Mouse (Mus musculus) induced T-regulatory cell, adult 2 months (primary cell): ENCODE data around the gene D430041D05Rik.

Experiments
- DNase-seq: peaks from one replicate; pipeline ENCODE4 v3.0.0-alpha.2; 2012; ENCODE audit warnings: low read depth

The D430041D05Rik gene

DNA sequence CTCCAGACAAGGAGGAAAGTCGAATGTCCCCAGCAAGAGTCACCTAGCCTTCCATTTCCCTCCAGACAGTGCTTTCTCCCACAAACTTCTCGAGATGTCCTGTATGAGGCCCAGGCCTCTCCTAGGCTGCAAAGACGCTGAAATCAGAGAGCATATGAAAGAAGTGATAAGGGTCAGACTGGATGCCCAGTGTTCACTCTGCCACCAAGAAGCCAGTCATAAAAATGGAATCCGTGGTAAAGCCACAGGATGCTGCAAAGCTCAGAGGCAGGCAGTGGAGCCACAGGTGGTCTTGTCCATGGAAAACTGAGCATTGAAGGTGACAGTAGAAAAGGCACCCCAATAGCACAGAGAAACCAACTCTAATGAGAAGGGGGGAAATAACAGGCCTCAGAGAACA, 2.9 kb downstream of the D430041D05Rik start:
- no peak for DNase-seq

DNA sequence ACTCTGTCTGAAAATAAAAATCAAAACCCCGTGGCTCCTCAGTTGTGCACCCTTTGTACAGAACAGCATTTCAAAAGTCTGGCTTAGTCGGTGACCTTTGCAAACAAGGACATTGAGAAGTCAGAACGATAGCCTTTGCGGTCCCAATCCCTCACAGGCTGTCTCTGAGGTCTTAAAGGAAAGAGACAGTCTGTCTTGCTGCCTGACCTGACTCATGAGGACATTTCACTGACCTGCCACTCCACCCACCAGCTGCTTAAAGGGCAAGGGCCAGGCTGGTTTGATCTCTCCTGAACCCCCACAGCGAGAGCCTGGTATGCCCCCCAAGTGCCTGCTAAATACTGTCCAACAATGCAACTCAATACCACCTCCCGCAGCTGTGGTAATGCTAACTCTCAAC, 6.8 kb downstream of the D430041D05Rik start:
- DNase-seq, result no peak

DNA sequence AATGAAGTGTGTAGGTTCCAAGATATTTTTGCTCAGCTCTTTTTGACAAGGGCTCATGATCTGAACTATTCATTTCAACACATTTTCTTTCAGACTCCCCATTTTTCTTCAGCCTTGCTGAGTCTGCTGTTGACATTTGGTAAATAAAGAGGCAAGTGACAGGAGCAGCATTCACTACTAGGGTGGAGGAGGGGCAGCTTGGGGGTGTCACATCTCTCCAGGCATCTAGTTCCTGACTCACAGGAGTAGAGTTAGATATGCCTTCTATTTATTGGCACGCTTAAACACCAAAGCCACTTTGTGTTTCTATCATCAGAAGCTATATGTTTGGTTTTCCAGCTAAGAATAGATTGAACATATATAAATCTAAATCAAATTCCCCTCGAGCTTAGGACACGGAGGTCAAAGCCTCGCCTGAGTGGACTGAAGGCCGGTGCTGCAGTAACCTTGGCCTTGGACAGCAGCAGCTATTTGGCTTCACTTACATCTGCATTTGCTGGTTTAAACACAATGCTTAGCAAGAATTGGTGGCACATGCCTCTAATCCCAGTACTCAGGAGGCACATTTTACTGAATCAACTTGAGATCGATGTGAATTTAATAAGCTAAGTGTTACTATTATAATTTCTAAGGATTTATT, 12.0 kb downstream of the D430041D05Rik start:
- no peak for DNase-seq

DNA sequence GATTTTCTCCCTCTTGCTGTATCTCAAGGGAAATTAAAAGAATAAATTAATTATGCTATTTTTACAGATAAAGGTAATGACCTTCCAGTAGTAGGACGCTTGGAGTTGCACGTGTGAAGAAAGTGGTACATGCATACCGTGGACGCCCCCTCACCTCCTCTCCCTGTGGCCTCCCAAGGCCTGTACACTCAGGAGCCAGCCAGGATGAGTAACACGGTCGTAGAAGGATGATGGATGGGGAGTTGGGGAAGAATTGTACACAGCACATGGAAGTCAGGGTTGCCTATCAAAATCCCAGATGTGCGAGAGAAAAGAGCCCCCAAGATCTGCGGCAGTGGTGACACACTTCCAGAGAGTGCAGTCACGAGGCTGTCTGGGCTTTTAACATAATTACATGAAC, 14.9 kb downstream of the D430041D05Rik start:
- no peak for DNase-seq

DNA sequence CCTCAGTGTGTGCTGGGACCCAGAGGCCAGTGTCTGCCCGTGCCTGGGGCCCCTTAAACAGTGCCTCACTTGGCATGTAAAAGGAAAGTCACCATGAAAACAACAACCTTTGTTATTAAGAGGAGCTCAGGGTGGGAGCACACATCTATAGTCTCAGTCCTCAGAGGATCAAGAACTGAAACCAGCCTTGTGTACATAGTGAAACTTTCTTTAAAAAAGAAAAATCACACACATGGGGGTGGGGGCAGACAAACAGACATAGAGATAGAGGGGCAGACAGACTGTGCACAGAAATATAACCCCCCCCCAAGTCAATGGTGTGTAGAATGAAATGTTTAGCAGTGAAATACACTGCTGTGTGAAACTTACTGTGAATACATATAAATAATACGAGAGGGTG, 16.0 kb downstream of the D430041D05Rik start:
- no peak for DNase-seq

DNA sequence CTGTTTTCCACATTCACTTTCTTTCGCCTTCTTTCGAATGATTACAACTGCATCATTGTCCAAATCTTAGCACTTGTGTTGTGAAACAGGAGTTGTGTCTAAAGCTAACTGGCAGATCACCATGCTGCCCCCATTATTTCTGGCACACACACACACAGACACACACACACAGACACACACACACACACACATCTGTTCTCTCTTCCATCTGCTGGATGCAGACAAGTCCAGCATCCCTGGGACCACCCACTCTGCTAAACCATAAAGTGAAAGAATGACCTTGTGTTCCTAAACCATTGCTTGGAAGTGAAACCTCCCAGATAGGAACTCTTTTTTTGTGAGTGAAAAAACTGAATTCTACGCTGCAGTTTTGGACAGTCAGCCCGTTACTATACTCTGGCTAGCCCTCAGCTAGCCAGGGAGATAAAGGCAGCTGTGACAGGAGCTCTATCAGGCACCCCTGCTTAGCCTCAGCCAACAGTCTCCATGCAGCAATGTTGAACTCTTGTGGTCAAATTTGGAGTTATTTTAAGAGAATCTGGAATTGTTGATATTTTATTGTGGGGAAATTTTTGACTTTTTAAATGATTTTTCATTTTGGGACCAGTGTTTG, 18.0 kb downstream of the D430041D05Rik start:
- DNase-seq, result no peak

DNA sequence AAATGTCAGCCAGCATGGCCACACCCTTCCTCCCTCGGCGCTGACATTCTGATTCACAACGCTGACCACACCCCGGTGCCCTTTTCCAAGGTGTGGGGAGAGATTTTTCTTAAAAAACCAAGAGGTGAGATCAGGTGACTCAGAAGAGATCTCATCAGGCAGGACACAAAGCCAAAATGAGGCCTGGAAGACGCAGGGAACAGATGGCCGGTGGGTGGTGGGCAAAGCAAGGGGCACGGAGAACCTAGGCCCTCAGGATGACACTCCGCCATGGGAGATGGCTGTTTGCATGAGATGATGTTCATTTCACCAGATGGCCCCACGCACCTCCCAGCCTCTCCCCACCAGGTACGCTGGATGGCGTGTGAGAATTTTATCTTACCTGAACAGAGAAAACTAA, 21.6 kb downstream of the D430041D05Rik start:
- no peak for DNase-seq

DNA sequence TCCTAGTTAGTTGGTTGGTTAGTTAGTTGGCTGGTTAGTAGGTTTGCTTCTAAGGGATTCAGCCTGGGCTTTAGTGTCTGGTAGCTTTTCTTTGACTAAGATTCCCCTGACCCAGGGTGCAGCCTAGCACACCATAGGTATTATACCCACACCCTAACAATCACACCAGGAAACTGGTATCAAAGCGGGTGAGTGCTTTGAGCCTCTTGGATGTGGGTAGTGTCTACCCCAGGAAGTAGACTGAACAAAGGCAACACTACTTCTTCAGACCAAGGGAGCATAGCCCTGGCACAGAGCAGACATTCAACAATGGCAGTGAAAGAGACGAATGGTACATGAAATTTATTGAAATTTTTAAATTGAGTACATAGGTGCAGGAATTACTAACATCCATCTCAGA, 24.9 kb downstream of the D430041D05Rik start:
- DNase-seq, result no peak

DNA sequence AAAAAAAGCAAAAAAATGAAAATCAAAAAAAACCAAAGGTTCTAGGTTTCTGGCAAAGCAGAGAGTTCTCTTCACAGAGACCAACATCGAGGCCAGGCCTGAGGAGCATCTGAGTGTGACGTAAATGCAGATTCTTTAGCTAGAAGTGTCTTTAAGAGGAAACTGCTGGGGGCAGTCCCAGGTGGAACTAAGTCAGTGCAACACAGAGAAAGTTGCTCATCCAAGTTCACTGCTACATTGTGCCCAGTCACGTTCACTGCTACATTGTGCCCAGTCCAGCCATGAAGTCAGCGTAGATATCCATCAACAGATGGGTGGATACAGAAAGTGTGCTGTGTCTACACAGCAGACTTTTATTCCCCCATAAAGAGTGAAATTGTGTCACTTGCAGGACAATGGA, 27.2 kb downstream of the D430041D05Rik start:
- DNase-seq, result no peak

DNA sequence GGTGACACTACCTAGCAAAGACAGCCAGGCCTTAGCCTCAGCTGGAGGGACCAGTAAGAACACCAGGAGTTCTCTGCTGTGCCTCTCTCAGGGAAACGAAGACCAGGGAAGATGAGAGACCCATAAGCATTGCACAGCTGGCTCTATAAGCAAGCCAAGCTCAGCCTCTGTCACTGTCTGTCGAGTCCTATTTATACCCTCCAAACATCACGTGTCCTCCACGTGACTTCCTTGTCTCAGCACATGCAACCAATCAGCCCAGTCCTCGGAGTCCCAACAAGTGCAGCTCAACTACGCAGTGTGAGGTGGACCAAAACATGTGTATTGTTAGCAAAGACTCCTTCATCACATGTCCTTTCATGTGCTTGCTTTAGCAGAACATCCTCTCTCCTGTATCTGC, 28.0 kb downstream of the D430041D05Rik start:
- no peak for DNase-seq

DNA sequence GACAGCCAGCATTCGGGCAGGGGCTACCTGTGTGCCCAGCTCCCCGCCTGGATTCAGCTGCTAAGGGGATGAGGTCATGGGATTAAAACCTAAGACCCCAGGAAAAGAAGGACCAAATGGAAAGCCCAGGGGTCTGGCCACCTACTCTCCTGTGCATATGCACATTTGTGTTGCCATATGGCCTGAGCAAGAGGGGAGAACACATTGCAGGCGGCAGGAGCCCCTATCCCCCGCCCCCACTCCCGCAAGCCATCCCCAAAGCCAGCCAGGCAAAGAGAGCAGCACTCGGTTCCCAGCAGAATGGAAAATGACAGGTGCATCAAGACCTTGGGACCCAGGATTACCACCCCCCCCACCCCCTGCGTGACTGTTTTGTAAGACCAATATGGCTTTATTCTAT, 31.5 kb downstream of the D430041D05Rik start:
- DNase-seq, result no peak

DNA sequence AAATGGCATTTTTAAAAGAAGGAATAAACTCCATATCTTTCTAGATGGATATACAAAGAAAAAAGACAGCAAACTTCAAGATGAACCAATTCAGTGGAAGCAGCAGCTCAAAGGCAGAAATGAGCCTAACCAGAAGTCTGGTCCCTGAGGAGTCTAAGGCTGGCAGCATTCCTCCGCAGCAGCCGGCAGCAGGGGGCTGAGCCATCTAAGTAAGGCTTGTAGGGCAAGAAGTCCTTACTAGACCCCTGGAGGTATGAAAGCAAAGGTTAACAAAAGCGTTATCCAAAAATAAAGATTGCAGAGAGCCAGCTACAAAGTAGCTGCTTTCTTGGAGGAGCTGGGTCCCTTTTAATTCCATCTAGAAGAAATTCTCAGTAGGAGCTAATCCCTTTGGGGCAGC, 32.0 kb downstream of the D430041D05Rik start:
- no peak for DNase-seq

DNA sequence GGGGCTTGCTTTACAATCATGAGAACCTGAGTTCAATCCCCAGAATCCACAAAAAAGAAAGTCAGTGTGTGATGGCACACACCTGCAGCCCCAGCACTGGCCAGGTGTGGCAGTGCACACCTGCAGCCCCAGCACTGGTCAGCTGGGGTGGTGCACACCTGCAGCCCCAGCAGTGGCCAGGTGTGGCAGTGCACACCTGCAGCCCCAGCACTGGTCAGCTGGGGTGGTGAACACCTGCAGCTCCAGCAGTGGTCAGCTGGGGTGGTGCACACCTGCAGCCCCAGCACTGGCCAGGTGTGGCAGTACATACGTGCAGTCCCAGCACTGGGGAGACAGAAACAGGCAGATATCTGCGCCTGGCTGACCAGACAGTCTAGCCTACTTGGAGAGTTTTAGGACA, 32.8 kb downstream of the D430041D05Rik start:
- DNase-seq, result no peak

DNA sequence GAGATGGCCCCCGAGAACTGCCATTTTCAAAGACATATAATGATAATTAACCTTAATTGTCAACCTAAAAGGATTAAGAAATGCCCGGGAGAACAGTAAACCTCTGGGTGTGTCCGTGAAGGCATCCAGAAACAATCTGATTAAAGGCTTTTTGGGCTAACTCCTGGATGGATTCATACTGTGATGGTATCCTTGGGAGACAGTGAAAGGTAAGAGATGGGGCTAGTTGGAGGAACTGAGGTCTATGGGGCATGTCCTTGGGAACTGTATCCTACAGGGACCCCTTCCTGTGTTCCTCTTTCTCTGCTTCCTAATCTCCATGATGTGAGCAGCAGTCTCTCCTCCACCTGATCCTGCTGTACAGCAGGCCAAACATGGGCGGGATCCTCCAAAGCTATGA, 38.7 kb downstream of the D430041D05Rik start:
- DNase-seq, result no peak

DNA sequence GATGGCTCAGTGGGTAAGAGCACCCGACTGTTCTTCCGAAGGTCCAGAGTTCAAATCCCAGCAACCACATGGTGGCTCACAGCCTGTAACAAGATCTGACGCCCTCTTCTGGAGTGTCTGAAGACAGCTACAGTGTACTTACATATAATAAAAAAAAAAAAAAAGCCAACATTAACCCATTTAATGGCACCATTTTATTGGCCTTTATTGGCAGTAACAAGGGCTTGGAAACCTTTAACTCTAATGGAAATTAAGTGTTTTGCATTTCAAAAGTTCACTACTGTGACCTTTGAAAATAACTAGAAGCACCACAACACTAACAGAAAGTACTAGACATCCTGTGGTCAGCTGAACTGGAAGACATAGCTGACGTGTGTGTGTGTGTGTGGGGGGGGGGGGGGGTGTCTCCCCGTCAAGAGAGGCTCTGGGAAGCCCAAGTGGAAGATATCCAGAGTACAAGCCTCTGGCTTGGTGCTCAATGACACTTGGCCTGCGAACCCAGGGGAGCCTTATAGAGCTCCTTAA, 39.1 kb downstream of the D430041D05Rik start:
- no peak for DNase-seq

DNA sequence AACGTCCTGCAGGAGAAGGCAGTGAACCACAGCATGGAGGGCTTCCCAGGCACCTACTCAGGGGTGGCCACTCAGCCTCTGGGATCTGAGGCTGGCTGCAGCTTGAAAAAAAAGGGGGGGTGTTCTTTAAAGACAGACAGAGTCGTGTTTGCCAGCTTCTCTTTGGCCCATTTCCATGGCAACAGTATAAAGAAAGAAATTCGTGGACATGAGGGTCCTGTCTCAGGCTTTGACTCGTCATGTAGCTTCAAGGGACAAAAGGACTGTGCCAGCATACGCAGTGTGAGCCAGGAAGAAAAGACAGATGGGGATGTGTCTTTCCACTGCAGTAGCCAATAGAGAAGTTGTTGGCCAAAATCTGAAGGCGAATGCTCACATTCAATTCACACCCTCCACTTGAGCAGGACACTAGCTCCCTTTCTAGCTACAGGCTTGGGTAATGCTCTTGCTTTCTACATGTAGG, 42.9 kb downstream of the D430041D05Rik start:
- no peak for DNase-seq

DNA sequence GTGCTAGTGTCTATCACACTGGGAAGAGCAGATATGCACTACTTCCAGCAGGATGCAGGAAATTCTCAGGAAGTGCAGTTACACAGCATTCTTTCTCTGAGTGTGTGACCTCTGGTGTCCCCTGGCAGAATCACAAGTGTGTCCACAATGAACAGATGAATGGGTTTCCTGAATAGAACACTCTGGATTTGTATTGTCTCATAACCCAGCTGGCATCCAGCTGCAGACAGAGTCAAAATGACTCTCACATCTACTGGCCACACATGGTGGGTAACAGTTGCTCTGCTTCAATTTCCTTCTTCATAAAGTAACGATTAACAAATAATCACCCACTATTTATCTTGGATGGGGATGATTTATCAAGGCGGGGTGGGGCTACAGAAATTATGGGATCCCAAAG, 43.5 kb downstream of the D430041D05Rik start:
- no peak for DNase-seq

DNA sequence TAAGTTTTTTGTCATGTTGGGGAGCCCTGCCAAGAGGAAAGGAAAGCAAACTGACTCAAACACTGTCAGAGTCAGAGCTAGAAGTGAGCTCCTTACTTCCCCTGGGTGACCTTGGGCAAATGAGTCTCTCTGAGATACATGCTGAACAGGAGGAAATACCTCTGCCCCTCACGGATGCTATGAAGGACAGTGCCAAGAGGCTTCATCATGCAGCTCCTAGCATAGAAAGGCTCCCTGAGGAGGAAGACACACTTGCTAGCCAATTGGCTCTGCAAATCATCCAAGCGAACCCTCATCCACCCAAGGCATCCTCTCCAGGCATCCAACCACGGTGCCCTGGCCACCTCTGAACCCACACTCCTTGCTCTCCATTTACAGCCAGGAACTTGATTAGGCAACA, 51.5 kb downstream of the D430041D05Rik start:
- no peak for DNase-seq

DNA sequence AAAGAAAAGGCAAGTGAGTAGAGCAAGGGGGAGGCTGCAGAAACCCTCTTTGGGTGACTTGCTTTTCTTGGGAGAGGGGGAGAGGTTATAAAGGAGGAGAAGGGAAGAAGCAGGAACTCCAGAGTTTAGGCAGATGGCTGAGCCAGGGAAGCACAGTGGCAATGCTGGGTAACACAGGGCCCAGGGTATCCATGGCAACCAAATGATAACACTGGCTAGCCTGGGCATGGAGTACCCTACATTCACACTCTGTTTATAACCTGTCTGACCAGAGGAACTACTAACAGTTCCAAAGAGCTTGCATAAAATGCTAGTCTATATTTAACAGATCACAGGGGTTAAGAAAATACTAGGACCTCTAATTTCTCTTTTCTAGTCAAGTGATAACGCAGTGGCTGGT, 51.9 kb downstream of the D430041D05Rik start:
- no peak for DNase-seq

DNA sequence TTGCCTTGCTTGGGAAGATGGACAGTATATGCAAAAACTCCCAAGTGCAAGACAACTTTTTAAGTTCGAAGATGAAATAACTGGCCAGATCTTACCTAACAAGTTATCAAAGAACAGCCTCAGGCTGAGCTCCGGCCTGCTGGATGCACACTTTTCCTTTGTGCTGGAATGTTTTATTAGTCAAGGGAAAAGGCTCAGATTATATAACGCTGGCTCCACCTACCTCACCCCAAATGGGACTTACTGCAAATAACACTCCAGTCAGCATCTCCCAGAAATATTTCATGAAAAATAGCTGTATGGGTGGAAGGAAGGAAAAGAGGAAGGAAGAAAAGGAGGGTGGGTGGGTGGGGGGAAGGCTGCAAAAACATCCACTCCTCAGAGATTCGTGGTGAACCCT, 54.3 kb downstream of the D430041D05Rik start:
- no peak for DNase-seq

DNA sequence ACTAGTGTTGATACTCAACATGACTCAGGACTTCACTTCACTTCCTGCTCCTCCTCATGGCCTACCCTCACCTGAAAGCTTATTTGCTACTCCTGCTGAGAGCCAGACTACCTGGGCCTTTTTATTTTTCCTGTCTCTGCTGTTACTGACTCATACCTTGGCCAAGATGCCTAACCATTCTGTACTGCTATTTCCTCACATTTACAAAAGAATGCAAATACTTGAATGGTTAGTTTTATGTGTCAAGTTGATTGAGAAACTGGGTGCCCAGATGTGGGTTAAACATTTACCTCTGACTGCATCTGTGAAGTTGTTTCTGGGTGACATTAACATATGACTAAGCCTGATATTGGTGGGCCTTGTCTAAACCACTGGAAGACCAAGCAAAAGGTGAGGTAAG, 56.7 kb downstream of the D430041D05Rik start:
- DNase-seq, result no peak

DNA sequence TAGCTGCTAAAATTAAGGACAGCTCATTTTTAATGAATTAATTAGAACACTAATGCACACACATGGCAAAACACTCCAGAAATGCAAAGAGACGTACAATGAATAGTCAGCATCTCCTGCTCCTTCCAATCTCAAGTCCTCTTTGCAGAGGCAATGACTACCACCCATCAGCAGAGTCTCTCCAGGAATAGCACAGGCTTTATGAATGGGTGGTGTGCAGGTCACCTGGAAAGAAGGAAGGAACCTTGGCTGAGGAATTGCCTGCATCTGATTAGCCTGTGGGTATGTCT, 58.7 kb downstream of the D430041D05Rik start:
- DNase-seq, result no peak

DNA sequence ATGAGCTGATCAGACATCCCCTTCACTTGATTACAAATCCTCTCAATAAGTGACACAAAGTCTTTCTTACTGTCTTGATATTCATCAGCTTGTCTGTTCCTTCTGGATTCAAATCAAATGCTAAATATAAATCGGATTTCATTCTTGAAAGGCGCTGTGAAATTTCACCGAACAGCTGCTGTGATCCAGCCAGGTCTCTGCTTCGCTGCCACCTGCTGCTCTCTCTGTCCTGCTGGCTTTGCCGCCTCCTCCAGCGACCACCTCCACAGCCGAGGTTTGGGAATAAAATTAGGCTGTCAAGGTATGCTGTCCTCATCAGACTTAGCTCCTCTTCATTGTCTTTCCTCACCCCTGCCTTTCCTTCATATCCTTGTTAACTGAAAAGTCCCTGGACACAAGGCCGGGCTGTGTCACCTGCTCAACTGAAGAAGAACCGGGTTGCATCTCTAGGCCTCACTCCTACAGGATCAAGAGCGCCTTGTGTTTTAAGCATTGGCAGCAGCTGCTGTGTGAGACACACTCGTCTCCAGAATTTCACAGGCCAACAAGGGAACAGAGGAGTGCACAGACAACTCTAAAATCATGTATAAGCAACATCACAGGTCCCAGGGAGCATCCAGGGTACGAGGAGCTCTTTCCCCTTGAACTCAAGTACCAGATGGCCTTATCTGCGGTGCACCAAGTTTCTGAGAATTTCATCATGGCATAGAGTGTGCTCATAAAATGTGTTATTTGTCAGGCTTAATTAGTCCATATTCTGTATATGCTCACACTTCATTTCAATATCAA, 59.2 kb downstream of the D430041D05Rik start:
- DNase-seq, result no peak
